Mouse (Mus musculus) yolk sac, embryonic 10.5 days (tissue): ENCODE results near the gene Slc30a2.
A peak's percentile ranks its signal among the peaks of the same experiment; 100 is the strongest.
"Not testable (repeated sequence)": the region's sequence is repeated elsewhere in the genome, so short reads cannot be mapped to it uniquely, and the experiment has no call there.

Source experiments
- DNase-seq: peaks from one replicate; pipeline ENCODE4 v3.0.0-alpha.2; 2017; ENCODE audit warnings: low spot score

Slc30a2 gene

DNA sequence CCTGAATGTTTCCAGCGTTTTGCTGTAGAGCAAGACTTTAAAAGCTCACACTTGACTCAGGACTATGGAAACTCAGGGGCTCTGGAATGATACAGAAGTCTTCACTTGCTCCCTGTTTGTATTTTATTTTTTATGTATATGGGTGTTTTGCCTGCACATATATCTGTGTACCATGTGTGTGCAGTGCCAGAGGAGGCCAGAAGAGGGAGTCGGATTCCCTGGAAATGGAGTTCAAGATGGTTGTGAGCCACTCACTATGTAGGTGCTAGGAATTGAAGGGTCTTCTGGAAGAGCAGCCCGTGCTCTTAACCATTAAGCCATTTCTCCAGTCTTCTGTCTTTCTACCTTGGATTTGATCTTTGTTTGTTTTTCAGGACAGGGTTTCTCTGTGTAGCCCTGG is 21.5 kb upstream of the Slc30a2 start:
- no peak for DNase-seq

DNA sequence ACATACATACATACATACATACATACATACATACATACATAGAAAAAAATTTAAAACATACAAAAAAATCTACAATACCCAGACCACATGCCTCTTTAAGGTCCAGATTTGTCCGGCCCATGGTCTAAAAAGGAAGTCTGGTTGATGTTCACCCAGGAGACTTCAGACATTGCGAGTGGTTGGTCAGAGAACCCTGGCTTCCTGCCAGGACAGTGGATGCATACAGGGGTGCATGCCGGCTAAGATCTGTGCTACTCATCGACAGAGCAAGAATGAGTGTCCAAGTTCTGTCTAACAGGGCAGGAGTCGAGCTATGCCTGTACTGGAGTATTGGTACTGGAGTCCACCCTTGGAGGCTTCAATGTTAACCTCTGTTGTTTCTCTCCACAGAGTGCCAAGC is 18.3 kb upstream of the Slc30a2 start:
- peak; percentile 59 for DNase-seq

DNA sequence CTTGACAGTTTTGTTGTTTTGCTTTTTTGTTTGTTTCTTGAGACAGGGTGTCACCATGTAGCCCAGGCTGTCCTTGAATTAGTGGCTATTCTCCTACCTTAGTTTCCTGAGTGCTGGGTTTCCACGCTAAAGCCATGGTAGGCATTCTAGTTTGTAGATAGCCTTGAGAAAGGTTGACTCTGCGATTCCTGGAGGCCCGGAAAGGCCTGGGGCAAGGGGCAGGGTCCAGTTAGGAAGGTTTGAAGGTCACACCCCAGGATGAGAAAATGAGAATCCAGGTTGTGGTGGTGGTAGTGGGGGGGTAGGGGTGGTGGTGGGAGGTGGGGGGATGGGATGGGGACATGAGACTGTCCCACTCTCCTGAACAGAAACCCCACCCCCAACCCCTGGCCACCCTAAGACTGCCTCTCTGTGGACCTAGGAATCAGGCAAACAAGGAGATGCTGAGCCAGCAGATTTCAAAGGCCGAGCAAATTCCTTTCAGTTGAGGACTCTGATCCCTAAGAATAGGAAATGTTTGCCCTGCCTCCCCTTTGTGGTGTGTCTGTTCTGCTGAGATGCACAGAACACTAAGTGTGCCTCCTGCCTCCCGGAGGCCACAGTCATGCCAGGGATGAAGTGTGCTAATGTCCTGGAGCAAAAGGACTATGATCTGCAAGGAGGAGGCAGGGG is 16.0 kb upstream of the Slc30a2 start:
- DNase-seq = peak; percentile 92

DNA sequence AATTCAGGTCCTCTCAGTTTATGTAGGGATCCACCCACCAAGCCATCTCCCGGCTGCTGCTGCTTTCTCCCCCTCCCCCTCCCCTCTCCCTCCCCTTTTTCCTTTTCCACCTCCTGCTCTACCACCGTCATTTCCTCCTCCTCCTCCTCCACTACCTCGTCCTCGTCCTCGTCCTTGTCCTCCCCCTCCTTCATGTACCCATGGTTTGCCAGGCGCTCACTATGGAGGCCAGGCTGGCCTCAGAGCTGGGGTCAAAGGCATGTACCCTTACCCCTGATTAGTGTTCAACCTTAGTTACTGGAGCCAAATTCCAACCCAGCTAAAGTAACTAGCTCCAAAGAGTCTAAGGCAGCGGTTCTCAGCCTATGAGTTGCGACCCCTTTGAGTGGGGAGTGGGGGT is 14.8 kb upstream of the Slc30a2 start:
- DNase-seq = no peak

DNA sequence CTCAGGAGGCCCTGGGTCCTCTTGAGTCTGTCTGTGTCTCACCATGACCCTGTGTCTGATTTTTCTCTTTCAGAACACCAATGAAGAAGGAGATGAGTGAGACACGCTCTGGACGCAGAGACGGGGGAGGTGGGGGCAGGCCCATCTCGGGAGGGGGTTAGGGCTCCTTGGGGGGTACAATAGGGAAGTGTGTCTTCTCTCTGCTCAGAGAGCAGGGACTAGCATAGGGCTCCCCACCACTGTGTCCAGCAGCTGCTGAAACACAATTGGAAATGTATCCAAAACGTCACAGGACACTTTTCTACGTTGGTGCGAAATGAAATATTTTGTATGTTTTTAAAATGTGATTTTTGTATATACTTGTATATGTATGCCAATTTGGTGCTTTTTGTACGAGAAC is 14.1 kb upstream of the Slc30a2 start:
- no peak for DNase-seq

DNA sequence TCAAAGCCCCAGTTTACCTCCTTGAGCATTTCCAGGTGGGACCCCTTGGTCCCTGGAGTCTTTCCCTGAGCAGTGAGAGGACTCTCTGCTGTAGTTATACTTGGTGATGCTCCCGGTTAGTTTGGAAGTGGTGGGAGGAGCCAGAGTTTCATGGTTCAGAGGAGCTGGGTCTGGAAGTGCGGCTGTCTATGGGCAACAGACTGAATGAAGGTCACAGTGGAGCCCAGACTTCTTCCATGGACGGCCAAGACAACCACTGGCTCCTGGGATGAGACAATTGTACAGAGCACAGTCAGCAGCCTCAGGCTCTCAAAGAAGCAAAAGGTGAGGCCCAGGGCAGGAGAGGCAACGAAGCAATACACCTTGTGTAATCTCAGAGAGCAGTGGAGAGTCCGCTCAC is 12.7 kb upstream of the Slc30a2 start:
- no peak for DNase-seq

DNA sequence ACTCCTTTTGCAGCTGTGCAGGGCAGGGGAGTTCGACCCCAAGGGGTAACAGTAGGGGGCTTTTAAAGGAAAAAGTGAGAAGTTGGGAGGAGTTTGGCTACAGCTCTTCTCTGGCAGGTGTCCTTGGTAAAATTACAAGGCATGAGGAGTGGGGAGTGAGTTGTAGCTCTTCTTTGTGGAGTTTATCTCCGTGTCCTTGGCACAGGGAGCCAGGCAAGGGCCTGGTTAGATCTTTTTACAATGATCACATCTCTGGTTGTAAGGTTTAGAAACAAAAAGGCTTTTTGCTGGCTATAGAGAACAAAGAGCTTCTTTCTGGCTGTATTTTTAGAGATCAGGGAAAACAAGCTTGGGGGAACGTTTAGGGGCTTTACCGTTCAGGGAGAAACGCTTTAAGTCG is 1.8 kb upstream of the Slc30a2 start:
- DNase-seq = not testable (repeated sequence)

DNA sequence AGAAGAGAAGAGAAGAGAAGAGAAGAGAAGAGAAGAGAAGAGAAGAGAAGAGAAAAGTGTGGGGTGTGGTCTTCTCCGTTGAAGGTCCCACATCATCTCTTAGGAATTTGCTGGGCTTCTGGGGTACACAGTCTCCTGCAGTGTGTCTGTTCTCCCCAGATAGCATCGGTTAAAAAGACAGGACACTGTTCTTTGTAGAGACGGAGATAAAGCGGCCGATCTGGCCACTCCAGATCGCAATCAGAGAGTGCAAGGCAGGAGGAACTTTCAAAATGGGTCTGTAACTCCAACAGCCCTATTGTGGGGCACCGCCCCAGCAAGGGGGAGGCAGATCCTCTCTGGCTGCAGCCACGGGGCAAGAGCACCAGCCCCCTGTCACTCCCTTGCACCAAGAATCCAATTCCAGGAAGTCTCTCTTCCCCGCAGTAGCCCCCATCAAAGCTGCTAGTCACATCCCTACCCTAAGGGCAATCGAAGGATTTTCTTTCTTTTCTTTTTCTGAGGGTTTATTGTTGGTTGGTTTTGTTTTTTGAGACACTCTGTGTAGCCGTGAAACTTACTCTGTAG is 685 bp upstream of the Slc30a2 start:
- no peak for DNase-seq

DNA sequence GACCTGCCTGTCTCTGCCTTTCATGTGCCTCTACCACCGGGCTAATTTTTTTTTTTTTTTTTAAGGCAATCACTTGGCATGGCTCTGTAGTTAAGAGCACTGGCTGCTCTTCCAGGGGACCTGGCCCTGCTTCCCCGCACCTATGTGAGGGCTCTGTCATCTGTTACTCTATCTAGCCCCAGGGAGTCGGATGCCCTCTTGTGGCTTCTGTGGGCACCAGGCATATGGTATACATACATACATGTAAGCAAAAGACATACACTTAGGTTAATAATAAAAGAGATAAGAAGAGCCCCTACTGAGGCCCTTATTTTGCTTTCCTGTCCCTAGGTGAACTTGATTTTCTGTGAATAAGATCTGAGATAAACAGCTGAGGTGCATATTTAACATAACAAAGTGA is 1.6 kb downstream of the Slc30a2 start:
- no peak for DNase-seq

DNA sequence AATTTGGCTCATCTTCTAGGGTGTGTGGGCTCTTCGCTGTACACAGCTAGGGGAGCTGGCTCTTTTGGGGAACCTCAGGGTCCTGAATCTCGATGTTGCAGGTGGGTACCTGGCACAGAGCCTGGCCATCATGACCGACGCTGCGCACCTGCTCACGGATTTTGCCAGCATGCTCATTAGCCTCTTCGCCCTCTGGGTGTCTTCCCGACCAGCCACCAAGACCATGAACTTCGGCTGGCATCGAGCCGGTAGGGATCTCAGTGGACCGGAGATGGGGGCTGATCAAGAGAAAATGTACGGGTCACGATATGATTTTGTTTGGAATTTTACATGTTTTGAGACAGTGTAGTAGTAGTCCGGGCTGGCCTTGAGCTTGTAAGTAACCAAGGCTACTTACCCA is 2.8 kb downstream of the Slc30a2 start:
- no peak for DNase-seq

DNA sequence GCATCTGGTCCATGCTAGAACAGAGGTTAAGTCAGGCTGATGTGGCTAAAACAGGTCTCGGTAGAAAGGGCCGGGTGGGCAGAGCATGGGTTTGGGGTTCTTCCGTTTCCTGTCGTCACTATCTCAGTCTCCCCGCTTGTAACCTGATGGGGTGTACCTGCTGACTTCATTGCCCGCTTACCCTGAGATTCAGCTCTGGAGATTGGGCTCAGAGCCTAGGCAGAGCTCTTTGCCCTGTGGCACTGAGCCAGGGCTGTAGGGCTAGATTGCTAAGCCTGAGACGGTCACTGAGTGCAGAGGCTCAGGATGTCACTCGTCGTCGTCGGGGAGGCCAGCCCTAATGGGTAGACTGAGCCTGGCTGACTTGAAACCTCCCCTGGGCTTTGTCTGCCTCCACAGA is 5.1 kb downstream of the Slc30a2 start:
- no peak for DNase-seq

DNA sequence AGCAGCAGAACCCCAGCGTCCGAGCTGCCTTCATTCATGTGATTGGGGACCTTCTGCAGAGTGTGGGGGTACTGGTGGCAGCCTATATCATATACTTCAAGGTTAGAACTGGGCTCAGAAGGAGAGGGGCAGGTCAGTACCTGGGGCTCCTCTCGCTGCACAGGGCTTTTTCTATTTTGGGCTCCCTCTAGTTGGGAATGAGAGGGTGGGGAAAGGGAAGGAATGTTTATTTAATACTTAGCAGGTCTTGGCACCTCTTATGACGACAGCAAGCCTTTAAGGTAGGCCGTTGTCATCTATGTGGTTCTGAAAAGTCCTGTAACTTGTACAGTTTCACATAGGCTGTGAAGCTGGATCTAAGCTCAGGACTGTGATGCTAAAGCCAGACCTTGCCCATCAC is 5.6 kb downstream of the Slc30a2 start:
- no peak for DNase-seq

DNA sequence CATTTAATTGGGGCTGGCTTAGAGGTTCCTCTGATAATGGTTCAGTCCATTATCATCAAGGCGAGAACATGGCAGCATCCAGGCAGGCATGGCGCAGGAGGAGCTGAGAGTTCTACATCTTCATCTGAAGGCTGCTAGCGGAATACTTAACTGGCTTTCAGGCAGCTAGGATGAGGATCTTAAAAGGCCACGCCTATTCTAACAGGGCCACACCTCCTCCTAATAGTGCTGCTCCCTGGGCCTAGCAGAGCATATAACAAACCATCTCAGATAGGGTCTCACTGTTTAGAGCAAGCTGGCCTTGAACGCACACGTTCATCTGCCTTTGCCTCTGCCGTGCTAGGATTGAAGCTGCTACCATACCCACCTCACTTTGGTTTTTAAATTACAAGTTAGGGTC is 6.8 kb downstream of the Slc30a2 start:
- no peak for DNase-seq

DNA sequence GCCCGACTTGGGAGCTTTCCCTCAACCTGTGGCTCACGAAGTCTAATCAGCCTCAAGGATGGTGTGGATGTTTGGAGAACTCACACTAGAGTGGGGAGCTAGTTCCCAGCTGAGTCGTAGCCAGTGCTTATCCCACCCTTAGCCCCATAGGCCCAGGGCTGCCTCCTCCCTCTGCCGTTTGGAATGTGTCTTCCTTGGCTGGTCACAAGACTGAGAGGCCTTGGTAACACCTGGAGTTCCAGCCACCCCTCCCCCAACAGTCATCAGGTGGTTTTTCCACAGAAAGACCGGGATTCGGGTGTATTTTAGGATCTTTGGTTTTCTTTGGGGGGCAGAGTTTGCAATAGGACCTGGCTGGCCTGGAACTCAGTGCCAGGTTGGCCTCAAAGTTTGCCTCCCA is 7.7 kb downstream of the Slc30a2 start:
- no peak for DNase-seq

DNA sequence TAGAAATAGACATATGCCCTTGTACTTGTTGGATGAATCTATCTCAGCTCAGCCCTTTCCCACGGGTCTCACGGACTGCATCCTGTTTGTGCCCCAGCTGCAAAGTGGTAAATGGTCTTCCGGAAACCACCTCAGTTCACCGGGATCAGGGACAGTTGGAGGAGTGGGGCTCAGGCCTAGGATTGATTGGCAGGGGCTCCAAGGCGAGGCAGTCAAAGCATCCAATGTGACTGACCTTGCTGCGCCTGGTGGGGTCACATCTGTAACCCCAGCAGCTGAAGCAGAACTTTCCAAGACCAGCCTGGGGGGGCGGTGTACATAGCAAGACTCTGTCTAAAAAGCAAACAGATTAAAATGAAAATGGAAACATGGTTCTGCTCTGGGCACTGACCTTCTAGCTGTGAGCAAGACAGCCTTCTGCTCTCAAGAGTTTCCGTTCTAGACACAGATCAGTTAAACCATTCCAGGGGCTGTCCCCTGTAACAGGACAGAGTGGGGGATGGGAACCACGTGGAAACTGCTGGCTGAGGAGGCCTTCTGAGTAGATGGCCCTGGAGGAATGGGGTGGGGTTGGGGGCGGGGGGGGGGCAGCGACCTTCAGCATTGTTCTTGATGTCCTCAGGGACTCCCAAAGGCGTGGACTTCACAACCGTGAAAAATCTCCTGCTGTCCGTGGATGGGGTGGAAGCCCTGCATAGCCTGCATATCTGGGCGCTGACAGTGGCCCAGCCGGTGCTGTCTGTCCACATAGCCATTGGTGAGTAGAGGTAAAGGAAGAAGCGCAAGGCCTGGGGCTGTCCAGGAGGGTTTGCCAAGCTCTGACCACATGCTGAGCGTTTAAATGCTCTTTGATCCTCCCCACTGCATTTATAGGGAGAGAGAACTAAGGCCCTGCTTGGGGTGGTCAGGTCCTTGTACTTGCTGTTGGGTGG is 8.6 kb downstream of the Slc30a2 start:
- DNase-seq = peak; percentile 50

DNA sequence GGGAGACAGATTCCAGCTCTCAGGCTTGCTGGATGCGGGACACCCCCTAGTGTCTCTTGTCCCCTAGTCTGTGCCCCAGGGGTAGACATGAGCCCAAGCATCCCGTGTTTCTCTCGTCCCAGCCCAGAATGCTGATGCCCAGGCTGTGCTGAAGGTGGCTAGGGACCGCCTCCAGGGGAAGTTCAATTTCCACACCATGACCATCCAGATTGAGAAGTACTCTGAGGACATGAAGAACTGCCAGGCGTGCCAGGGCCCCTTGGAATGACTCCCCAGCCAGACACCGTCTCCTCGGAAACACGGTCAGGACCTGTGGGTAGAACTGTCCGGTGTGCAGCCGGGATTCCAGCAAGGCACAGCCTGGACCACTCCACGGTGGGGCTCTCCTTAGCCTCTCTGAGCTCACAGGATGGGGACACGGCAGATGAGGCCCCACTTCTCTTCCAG is 9.3 kb downstream of the Slc30a2 start:
- DNase-seq = no peak

DNA sequence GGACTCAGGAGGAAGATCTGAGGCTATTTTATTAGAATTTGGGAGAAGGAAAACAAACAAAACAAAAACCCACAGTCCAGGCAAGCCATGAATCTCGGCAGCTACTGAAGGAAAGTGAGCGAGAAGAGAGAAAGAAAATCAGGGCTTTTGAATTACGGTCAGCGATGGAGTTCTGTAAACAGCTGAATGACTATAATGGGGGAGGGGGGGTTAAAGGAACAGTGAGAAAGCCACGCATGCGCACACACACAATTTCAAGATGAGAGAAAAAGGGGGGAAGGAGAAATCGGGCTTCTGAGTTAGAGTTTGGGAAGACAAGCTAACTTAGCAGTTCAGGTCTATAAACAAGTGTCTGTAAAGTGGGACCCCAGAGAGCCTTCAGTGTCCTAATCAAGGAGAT is 9.9 kb downstream of the Slc30a2 start:
- no peak for DNase-seq

DNA sequence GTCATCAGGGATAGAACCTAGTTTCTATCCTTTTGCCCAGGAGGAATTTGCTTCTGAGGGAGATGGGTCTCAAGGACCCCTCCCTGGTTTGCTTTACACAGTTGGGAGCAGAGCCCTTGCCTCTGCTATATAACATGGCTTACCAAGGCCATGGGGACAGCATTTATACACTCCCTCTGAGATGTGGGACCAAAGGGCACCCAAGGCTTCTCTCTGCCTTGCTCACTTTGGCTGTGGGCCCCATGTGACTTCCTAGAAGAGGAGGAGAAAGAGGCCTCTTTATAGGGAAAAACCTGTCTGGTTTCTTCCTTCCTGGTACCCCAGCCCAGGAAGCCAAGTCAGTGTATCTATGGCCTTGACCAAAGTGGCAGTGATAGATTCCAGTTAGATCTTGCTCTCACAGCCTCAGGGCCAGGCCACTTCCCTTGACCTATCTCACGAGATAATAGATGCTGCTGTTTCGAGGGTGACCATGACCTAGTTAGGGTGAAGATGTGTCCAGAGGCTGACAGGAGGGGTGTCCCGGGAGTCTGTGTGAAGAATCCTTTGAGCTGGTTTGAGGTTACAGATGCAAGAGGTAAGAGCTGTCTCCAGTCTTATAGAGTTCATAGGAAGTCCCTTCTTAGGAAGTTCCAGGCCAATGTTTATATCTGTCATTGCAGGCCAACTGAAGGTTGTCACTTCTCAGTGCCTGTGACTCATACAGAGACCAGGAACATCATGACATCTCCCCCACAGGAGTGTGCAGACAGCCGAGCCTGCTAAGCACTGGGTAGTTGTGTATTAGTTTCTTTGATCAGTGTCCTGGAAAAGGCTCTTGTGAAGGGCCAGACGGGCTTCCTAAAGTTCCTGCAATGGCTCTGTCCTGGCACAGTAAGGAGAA is 10.8 kb downstream of the Slc30a2 start:
- DNase-seq = no peak

DNA sequence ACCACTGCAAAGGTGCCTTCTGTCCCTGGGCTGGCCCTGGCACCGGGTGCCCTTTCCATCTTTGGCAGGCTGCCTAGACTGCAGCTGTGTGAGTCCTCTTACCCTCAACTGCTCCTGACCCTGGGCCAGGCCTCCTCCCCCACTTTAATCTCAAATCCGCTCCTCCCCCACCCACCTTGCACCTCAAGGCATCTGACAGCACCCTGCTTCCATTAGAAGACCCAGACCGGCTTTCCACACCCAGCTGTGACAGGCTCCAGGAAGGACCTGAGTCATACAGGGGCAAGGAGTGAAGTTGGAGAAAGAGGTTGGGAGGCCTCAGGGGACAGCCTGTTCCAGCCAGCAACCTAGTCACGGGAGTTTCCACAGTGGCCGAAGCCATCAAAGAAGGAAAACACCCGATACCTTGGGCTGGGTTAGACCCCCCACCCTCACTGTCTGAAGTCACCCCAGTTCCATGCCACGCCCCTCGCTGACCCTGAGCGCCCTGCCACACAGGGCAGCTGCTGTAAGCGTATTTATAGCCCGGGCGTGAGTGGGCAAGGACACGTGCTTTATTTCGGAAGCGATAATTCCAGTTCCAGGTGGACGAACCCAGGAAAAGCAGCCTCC is 13.0 kb downstream of the Slc30a2 start:
- DNase-seq = no peak

DNA sequence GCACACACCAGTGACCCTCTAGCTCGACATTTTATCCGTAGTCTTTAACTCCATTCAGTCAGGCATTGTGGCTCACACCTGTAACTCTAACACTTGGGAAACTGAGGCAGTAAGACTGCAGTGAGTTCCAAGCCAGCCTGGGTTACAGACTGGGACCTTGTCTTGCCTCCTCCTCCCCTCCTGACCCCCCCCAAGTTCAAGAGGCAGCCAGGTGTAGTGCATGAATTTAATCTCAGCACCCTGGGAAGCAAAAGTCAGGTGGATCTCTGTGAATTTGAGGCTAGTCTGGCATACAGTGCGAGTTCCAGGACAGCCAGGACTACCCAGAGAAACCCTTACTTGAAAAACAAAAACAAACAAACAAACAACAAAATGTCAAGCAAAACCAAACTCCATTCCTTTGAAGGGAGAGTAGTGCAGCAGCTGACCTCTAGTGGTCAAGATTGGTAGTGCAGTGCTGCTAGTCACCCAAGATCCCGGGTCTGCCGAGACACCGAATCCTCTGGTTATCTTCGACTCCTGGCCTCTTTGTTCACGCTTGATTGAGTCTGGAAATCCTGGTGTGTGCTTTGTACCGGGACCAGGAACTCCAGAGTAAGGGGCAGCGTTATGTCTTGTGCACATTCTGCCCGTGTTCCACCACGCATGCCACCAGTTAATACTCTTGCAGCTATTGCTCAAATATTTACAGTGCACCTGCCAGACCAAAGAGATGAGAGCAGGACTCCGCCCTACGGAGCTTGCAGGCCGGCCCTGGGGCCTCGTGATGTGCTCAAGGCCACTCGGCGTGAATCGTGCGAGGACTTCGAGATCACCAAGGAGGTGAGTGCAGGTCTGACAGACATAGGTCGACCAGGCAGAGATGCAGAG is 13.8 kb downstream of the Slc30a2 start:
- peak; percentile 76 for DNase-seq

DNA sequence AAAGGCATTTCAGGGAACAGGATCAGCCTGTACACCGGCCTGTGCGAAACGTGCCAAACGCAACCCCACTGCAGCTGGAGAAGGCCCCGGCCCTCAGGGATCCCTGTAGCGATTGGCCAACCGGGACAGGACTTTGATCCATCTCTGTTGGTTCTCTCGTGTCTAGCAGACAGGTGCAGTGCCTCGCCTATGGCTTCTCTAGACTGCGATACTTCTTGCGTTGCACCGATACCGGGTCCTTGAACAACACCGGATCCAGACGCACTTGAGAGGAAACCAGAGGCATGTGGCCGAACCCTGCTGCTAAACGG is 14.4 kb downstream of the Slc30a2 start:
- DNase-seq = no peak
